Mouse (Mus musculus): ENCODE measurements at regions not wholly inside any gene's neighbourhood (a gene's known extent, or its start where the extent isn't known, plus 50 kb on each side); places are given as distances from the start of the nearest gene placed in this dataset.

DNA sequence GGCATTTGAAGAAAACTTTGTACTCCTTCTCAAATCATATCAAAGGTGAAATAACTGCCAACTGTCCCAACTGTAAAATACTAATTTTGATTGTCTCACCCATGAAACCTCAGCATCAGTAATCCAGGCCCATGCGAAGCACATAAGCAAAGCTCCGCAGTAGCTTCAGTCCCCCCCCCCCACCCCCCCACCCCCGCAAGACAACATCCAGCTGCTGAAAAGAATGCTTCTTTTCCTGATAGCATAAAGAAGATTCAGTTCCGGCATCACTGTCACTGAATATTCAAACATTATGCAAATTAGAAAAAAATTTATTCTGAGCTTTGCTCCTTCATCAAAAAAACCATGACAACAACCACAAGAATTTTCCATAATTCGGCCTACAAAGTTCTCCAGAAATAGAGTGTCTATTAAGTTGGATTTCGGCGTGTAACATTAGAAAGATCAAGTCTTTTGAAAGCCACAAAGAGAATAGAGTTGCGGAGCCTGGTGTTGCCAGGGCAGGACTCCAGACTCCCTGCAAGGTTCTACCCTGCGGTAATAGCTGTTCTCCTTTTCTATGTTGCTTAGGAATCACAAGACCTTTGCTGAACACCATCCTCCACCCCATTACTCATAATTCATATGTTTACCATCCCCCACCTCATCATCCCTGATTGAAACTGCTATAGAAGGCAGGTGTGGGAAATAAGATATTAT lies 77.9 kb upstream of the Asb5 start:
- peak in 1 of 2 experiments; percentile 19 for DNase-seq (ENCODE audit: low spot score in 2 of 2)

DNA sequence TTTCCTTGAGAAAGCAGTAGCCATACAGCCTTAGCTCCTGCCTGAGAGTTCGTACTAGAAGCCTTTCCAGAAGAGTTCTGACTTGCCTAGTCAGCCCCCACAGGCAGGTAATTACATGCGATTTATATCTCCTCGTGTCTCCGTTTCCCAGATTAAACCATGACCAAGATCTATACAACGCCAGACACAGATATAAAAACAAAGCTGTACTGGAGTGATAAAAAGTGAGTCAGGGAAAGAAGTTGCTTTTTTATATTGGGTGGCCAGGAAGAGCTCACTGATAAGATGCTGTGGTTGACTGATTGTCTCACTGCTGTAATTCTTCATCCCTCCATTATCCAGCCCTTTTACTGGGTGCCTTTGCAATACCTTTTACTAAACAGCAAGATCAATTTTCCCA lies 64.4 kb upstream of the Asb5 start:
- DNase-seq (ENCODE audit: low spot score in 2 of 2) = no peak

GRCm38 (mm10) chr8:54465458-54466102 lies 63.8 kb upstream of the Asb5 start:
- no peak for DNase-seq (ENCODE audit: low spot score in 2 of 2)

All from frontal cortex, postnatal 36 days (tissue).